Mouse (Mus musculus): ENCODE results near the gene Kdr. TPM values are rescaled to one million over a fixed set of nuclear protein-coding genes. Genes with fewer than 3 reads are reported as not detected.
"Not testable (repeated sequence)": the region's sequence is repeated elsewhere in the genome, so short reads cannot be mapped to it uniquely, and the experiment has no call there.

Kdr gene
- total RNA-seq, 1 experiment from 2014 or later = 0.12 TPM

DNA sequence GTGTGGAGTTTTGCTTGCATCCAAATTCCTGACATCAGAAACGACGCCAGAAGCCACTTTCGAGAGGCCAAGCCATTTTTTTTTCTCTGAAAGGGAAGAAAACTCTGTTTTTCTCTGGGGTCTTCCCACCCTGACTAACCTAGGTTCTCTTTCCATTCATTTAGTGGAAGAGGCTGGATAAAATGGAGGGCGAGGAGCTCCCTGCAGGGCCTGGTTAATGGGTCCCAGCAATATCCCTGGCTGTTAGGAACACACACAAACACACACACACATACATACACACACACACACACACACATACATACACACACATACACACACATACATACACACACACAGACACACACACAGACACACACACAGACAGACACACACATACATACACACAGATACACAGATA lies 46.8 kb downstream of the Kdr start:
- ATAC-seq (ENCODE audit: extremely low read depth, insufficient number of reproducible peaks, low FRiP score, poor library complexity, severe bottlenecking) = not testable (repeated sequence)

DNA sequence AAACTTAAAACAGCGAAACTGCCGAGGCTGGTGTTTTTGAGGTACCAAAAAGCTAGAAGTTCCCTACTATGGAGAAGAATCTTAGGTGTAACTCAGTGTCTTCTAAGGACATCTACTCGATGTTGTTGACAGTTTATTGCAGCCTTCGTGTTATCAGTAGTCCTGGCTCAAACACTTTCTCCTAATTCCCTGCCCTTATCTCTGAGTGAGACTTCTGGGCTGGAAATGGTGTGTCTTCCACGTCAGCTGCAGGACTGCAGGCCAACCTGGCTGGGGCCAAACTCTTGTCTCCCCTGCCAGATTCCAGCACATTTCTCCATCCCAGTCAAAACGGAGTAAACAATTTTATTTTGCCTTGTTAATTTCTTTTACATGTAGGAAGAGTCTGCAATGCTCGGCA lies 48.3 kb downstream of the Kdr start:
- ATAC-seq (ENCODE audit: extremely low read depth, insufficient number of reproducible peaks, low FRiP score, poor library complexity, severe bottlenecking) = no peak

DNA sequence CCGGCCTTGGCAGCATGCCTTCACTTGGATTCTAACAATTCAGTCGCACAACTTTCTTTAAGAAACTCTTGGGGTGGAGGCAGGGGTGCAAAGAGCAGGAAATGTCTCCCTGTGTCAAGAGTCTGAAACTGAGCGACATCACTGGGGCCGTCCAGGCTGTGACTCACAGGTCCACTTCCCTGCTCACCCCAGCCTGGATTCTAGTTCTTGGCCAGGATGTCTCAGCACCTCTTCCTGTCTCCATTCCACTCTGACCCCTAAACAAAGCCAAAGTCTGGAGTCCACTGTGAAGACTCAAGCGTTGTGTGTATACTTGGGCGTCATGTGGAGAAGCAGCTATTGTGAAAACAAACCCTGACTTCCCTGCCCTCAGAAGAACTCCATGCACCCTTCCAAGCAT lies 55.6 kb downstream of the Kdr start:
- ATAC-seq (ENCODE audit: extremely low read depth, insufficient number of reproducible peaks, low FRiP score, poor library complexity, severe bottlenecking) = no peak

DNA sequence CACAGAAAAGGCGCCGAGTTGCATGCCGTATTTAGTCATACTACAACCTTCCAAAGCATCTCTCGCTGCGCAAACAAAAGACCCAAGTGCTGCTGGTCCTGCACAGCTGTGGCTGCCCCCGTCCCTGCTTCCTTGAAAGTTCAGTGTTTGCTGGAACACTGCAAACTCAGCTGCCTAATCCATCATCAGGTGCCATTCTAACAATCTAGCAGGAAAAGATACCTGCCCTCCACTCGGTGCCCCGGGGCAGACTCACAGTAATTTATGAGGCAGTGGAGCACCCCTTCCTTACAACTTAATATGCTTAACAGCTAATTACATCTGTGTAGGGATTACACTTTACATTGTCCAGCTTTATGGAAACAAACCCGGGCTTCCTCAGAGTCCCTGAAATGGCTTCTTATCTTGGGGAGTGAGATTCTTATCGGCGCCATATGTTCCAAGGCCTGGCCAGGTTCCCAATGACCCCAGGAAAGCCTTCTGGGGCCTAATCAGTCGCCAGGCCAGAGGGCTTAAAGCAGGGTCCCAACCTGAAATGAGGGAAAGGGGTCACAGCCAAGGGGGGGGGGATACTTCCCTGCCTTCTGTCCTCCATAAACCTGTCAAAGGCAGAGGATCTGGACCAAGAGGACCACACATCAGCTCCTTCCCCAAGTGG lies 56.4 kb downstream of the Kdr start:
- no peak for ATAC-seq (ENCODE audit: extremely low read depth, insufficient number of reproducible peaks, low FRiP score, poor library complexity, severe bottlenecking)

DNA sequence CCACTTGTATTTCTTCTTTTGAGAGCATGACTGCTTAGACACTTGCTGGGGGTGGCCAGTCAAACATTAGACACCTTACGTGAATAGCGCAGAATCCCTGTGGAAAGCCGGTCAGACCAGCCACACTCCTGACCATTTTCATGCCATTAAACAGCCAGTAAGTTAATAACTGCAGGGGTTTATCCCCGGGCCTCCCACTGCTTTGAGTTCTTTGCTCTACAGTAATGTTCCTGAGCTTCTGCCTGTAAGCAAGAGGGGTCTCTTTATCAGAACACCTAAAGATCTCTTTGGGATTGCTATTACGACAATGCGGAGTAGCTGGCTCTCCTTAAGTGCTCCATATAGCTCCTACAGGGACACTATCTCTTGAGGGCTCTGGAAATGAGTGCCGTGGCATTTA lies 58.7 kb downstream of the Kdr start:
- no peak for ATAC-seq (ENCODE audit: extremely low read depth, insufficient number of reproducible peaks, low FRiP score, poor library complexity, severe bottlenecking)

DNA sequence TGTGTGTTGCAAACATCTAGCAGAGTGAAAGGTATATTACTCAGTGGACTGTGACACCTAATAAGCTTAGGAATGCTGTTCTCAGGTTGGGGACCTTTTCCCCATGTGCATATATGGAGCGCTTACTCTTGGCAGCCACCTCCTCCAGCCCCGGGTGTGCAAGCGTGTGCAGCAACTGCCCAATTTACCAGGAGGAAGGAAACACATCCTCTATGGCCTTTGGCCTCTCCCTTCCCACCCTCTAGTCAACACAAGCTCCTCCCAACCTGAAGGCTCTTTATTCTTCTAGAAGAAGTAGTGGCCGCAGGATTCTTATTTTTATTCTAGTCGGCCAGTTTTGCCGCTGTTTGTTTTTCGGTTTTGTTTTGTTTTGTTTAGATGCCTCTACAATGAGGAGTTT lies 60.1 kb downstream of the Kdr start:
- no peak for ATAC-seq (ENCODE audit: extremely low read depth, insufficient number of reproducible peaks, low FRiP score, poor library complexity, severe bottlenecking)

DNA sequence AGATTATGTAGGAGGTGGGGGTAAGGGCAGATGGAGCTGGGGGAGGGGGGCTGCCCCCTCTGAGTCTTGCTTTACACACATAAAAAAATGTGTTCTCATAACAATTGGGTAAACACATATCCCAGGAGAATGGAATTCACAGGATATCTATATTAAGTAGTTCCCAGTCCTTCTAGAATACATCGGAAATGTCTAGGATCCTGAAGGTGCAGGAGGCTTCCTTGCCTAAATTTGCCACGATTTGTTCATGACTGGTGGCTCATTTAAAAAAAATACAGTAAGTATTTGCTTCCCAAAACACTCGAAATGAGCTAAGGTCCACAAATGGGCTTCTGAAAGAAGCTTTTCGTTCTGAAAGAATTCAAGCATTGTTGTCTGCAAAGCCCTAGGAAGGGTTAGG lies 61.0 kb downstream of the Kdr start:
- ATAC-seq (ENCODE audit: extremely low read depth, insufficient number of reproducible peaks, low FRiP score, poor library complexity, severe bottlenecking) = no peak

DNA sequence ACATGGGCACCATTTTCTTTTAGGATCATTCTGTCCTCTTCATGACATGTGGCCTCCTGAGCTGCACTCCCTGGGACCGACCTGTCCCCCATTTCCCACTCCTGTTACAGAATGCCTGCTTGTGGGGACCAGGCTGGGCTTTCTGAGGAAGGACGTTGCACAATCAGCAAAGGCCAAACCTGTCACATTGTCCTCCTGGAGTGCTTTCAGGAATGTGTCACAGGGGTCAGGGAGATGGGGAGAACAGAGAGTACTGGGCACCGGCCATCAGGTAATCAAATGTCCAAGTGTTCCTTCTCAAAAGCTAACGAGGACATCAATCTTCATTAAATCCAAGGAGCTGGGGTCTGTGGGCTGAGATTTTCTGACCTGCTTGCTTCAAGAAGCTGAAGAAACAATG lies 72.2 kb downstream of the Kdr start:
- no peak for ATAC-seq (ENCODE audit: extremely low read depth, insufficient number of reproducible peaks, low FRiP score, poor library complexity, severe bottlenecking)

DNA sequence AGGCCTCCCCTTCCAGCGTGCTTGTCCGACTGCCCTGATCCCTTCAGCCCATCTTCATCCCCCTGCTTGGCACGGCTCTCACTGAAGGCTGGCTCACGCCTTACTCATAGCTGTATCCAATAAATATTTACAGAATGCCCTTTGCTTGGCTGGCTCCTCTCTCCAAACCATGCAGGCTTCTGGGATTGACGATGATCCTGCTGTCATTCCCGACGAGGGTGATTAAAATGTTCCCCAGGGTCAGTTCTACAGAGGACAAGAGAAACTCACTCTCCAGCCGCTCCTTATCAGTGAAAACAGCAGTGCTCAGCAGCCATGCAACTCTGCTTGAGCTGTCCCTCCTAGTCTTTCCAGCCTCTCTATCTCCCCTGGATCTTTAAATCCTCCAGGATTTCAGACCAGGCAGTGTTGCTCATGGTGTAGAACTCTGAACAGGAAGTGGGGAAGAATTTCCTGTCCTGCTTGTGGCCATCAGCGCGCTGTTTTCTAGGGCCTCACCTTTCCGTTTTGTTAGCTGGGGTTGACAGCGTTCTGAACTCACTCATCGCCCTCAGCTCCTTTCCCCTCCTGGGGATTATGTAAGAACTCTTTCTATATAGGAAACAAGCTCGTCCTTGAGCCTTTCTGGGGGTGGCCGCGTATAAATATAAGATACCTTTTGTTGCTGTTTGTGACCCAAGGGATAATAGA lies 77.9 kb downstream of the Kdr start:
- ATAC-seq (ENCODE audit: extremely low read depth, insufficient number of reproducible peaks, low FRiP score, poor library complexity, severe bottlenecking) = no peak

DNA sequence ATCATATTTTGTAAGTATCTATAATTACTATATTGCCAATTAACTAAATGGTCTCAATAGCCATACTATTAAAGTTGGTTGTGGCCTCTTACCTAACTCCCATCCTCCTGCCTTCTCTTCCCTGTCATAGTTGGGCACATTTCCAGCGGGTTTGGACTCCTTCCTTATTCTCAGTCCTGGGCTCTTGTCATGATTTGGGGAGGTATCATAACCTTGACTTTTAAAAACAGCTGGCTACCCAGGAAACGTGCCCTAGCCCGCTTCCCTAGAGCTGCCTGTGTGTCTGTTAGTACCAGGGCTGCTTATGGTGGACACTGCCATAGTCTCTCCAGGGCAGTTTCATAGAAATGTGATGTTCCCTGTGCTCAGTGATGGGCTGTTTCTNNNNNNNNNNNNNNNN lies 82.9 kb downstream of the Kdr start:
- no peak for ATAC-seq (ENCODE audit: extremely low read depth, insufficient number of reproducible peaks, low FRiP score, poor library complexity, severe bottlenecking)

DNA sequence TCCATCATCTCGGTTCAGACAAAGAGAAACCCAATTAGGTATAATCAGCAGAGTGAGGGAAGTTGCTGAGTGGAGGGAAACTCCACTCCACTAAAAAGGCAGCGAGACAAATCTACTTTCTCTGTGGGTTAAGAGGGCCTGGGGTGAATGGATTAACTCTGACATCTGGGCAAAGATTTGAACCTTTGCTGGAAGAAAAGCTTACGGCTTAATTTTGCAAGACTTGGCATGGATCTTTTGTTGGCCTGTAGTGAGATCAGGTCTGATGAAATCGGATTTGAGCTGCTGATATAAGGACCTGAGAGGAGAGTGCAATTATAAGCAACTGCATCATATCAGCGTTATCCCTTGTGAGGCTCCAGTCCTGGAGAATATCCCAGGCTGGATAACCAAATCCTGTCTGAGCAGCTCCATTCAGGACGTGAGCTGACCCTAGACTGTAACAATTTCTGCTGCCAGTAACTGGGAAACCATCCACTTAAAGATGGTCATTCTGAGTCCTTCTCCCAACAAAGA lies 85.2 kb downstream of the Kdr start:
- ATAC-seq (ENCODE audit: extremely low read depth, insufficient number of reproducible peaks, low FRiP score, poor library complexity, severe bottlenecking) = no peak

Other genes with a start within 250 kb of the Kdr start
- 35.9 and 45.3 TPM in 2 replicates for gene Srd5a3, start 161.8 kb upstream of the Kdr start, total RNA-seq (2017)
- 51.7 and 62.7 TPM in 2 replicates for gene Tmem165, start 205.4 kb upstream of the Kdr start, total RNA-seq (2017)